Mouse (Mus musculus): Measurements from ENCODE around the gene Pdk1.
"Not testable (repeated sequence)": the region's sequence is repeated elsewhere in the genome, so short reads cannot be mapped to it uniquely, and the experiment has no call there.

Gene Pdk1

GRCm38 (mm10) chr2:71874836-71875235 is 1.8 kb downstream of the Pdk1 start:
- DNase-seq: no peak

DNA sequence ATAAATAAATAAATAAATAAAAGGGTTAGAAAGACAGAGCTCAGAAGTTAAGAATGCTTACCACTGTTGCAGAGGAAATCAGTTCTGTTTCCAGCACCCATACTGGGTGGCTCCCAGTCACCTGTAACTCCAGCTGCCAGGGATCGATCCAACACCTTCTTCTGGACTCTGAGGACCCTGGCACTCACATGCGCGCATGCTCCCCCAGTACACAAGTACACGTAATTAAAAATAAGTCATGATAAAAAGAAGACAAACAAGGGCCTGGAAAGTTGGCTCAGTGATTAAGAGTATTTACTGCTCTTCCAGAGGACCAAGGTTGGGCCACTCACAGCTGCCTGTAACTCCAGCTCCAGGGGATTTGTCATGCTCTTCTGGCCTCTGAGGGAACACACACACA is 4.8 kb downstream of the Pdk1 start:
- DNase-seq: no peak

DNA sequence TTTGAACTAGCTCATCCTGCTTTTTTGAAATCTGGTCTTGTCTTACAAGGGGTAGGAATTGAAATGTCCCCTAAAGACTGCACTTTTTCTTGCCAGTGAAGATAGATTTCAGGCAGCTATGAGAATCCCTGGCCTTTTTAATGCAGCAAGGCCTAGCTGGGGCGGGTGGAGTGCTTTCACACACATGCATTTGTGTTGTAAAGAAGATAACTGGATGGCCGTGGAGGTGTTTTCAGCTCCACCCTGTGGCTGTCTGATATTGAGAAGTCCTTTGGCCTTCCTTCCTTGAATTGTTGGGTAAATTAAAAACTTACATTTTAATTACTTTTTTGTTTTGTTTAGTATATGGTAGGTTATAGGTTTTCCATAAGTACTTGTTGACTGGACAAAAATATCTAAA is 5.4 kb downstream of the Pdk1 start:
- no peak for DNase-seq

DNA sequence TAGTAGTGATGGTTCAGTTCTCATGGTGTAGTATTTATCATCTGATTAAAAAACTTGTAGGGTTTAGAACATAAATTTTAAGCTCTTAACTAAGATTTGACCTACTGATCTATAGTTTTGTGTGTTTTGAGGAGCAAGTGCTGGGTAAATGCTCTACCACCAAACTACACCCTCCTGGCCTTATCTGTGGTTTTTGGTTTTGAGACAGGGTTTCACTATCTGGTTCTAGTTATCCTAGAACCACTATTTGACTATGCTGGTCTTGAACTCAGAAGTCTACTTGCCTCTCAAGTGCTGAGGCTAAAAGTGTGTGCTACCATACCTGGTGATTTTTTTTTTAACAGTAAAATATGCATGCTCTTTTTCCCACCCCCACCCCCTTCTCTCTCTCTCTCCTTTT is 5.9 kb downstream of the Pdk1 start:
- DNase-seq: no peak

DNA sequence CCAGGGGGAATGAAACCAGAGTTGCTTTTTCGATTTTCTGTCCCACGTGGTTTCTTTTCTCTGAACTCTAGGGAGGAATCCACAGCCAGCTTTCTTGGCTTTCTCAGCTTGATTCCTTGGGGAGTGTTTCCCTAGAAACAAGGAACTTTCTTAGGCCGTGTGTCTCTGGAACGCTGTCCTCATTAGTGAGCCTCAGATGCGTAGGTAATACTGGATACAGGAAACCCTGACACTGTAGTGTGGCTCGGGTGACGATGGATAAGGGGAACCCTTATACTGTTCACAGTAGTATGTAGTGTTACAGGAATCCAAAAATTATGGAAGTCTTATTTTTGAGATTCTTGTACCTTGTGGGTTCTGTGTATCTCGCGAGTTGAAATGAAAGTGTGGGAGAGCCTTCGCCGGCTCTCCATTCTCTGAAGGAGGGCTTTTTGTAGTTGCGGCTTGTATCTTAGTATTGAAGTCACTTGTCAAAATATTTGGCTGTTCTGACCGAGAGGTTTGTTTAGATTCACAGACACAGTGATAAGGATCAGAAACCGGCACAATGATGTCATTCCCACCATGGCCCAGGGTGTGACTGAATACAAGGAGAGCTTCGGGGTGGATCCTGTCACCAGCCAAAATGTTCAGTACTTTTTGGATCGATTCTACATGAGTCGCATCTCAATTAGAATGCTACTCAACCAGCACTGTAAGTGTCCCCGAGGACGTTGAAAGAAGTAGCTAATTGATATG is 10.1 kb downstream of the Pdk1 start:
- no peak for DNase-seq

GRCm38 (mm10) chr2:71887269-71887668 is 14.2 kb downstream of the Pdk1 start:
- no peak for DNase-seq

DNA sequence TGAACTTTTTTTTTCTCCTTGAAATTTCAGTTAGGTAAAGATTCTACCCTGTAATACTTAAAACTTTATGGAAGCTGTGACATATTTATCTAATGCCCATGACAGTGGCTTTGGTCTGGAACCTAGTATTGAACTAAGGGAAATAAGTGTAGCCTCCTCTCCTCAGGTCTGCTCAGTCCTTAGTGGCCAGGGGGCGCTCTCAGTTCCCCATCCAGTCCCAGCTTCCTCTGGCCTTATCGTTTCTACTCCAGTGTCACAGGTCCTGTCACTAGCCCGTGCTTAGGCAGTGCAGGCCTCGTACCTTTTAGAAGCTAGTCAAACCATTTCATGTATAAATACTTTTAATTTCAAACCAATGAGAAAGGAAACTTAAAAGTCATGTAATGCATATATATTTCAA is 15.4 kb downstream of the Pdk1 start:
- DNase-seq: no peak

- no peak for DNase-seq
Measured at GRCm38 (mm10) chr2:71891536-71891935, 18.5 kb downstream of the Pdk1 start.

DNA sequence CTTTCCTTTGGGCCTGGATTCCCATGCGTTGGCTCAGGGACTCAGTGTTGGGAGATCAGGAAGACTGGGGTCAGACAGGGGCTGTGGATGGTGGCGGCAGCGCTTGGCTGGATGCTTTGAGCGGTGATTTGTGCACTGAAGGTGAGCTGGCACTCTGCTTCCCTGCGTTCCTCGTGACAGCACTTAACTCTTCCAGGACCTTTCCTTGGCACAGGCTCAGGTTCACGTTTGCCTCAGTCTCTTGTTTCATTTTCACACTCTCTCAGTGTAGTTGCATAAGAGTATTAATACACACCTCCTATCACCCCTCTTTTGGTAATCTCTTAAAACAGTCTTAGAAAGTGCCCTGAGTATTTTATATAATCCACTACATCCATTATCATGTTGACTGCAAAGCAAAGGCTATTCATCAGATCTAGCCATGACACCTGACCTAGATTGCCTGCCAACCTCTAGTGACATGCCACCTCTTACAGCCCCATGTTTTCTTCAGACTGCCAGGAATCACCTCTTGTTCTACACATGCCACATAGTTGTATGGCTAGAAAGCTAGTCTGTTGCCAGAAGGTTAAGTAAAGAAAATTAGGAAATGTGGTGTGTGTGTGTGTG is 19.8 kb downstream of the Pdk1 start:
- DNase-seq: peak; percentile 22 to 30

GRCm38 (mm10) chr2:71895596-71896286 is 22.7 kb downstream of the Pdk1 start:
- no peak for DNase-seq

- no peak for DNase-seq
Measured at GRCm38 (mm10) chr2:71897420-71897819, 24.4 kb downstream of the Pdk1 start.

DNA sequence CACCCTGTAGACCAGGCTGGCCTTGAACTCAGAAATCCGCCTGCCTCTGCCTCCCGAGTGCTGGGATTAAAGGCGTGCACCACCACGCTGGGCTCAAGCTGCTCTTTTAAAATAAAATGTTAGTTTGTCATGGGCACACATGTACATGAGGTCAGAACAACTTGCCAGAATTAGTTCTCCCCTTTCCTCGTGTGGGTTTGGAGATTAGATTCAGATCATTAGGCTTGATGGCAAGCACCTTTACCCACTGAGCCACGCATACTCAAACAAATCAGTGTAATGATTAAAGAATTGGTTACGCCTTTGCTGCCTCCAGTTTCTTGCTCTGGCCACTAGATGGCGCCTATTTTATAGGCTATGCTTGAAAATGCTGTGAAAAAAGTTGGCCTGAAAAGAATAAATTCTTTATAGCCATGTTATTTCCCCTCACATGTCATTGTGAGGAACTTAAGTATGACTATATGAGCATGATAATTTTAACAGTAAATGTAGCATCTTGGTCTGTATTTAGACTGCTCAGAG is 25.4 kb downstream of the Pdk1 start:
- DNase-seq: peak; percentile 65 to 67

GRCm38 (mm10) chr2:71899886-71900285 is 26.9 kb downstream of the Pdk1 start:
- no peak for DNase-seq

- no peak for DNase-seq
Measured at GRCm38 (mm10) chr2:71905154-71905553, 32.1 kb downstream of the Pdk1 start.

DNA sequence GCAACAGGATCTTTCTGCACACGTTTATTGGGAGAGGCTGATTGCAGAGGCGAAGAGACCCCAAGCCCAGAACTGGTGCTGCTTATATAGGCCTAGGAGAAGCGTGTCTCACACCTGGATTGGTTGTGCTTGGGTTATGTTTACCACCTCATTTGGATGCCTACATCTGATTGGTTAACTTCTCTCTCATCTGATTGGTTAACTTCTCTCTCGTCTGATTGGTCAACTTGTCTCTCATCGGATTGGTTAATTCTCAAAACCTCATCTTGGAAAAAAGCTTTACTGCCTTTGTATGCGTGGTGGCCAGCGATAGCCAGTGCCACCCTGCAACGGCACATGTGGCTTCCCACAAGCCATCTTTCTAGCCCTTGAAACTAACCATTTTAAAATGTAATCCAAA is 33.3 kb downstream of the Pdk1 start:
- DNase-seq: not testable (repeated sequence)

DNA sequence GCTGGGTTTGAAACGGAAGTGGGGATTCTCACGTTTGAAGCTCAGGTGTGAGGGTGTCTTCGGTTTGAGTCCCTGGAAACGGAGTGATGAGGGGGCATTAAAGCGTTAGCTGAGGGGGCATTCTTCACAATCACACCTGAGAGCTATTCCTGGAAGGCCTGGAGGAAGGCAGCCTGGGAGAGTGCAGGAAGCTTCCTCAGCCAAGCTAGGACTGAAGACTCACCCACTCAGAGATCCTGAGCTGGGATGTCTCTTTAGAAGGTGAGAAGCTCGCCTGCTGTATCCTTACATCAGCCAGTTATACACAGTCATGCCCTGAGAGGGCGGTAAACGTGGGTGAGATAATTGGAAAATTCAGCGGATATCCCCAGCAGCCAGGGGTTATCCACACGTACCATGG is 40.9 kb downstream of the Pdk1 start:
- DNase-seq: no peak

GRCm38 (mm10) chr2:71919227-71919647 is 46.2 kb downstream of the Pdk1 start:
- peak; percentile 70 to 80 for DNase-seq

GRCm38 (mm10) chr2:71924931-71925330 is 51.9 kb downstream of the Pdk1 start:
- not testable (repeated sequence) for DNase-seq

- DNase-seq: no peak
Measured at GRCm38 (mm10) chr2:71934046-71934445, 61.0 kb downstream of the Pdk1 start.

DNA sequence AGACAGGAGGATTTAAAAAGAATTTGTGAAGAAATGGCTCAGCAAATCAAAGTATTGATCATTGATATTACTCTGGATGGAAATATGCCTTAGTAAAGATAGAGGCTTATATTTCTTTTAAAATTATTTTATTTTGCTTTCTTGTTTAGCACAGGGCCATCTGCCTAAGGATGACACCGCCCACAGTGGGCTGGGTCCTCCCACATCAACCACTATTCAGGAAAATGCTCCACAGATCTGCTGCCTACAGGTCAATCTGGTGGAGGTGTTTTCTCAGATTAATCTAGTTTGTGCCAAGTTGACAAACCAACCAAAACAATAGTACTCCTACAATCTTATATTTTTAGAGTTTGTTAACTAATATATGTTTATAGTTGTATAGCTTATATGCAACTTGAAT is 63.7 kb downstream of the Pdk1 start:
- no peak for DNase-seq

GRCm38 (mm10) chr2:71937649-71938308 is 64.8 kb downstream of the Pdk1 start:
- no peak for DNase-seq

- DNase-seq: no peak
Measured at GRCm38 (mm10) chr2:71938716-71939393, 65.8 kb downstream of the Pdk1 start.
